Mouse (Mus musculus) ES-E14 (cell line): ENCODE measurements around the gene Myl6.

ENCODE experiments used
- HCFC1 ChIP-seq: IDR thresholded peaks from 2 replicates; pipeline ENCODE4 v1.6.1; 2012; ENCODE audit warnings: low read length, inconsistent platforms, borderline replicate concordance; ENCODE audit not compliant: insufficient read depth
- ZC3H11A ChIP-seq: IDR thresholded peaks from 2 replicates; pipeline ENCODE4 v1.6.1; 2012; ENCODE audit warnings: low read depth, mild to moderate bottlenecking, inconsistent platforms, low read length, borderline replicate concordance

GRCm38 (mm10) chr10:128494667-128495245, 811 bp upstream of the Myl6 start:
- TF ChIP-seq ZC3H11A: no peak
- no peak for TF ChIP-seq HCFC1
